Mouse (Mus musculus) kidney, embryonic 15.5 days (tissue): ENCODE measurements at regions not wholly inside any gene's neighbourhood (a gene's known extent, or its start where the extent isn't known, plus 50 kb on each side); places are given as distances from the start of the nearest gene placed in this dataset.

Experiments used
- ATAC-seq: fragments of 200-750 bp; cut with Nextera tagmentation; replicated peaks from 2 replicates; pipeline ENCODE4 v1.8.0; 2017; ENCODE audit warnings: moderate TSS enrichment; ENCODE audit not compliant: low FRiP score
- H3K27ac ChIP-seq: fragments of 300-500 bp; sonication (generic); 2 replicates; pipeline ENCODE4 v1.5.1; 2015; ENCODE audit warnings: mild to moderate bottlenecking, inconsistent platforms
- H3K27me3 ChIP-seq: fragments of 300-500 bp; sonication (generic); 2 replicates; pipeline ENCODE4 v1.6.1; 2015; ENCODE audit warnings: inconsistent platforms
- H3K36me3 ChIP-seq: fragments of 300-500 bp; sonication (generic); 2 replicates; pipeline ENCODE4 v1.6.1; 2015; ENCODE audit warnings: inconsistent platforms
- H3K4me1 ChIP-seq: fragments of 300-500 bp; sonication (generic); 2 replicates; pipeline ENCODE4 v1.6.1; 2015; ENCODE audit warnings: inconsistent platforms
- H3K4me2 ChIP-seq: fragments of 300-500 bp; sonication (generic); 2 replicates; pipeline ENCODE4 v1.6.1; 2015; ENCODE audit warnings: moderate library complexity, mild to moderate bottlenecking, inconsistent platforms
- H3K4me3 ChIP-seq: fragments of 300-500 bp; sonication (generic); replicated peaks from 2 replicates; pipeline ENCODE4 v1.5.1; 2015; ENCODE audit warnings: mild to moderate bottlenecking, inconsistent platforms
- H3K9ac ChIP-seq: fragments of 300-500 bp; sonication (generic); 2 replicates; pipeline ENCODE4 v1.6.1; 2015; ENCODE audit warnings: mild to moderate bottlenecking, inconsistent platforms
- H3K9me3 ChIP-seq: fragments of 300-500 bp; sonication (generic); replicated peaks from 2 replicates; pipeline ENCODE4 v1.6.1; 2016; ENCODE audit warnings: inconsistent platforms
- WGBS: fragments of 180-500 bp; shearing (Covaris S2); methylation state at CpG from one replicate; pipeline ENCODE4 v1.1.7; 2015; ENCODE audit warnings: mixed read lengths; 5-methylcytosine and 5-hydroxymethylcytosine counted together

DNA sequence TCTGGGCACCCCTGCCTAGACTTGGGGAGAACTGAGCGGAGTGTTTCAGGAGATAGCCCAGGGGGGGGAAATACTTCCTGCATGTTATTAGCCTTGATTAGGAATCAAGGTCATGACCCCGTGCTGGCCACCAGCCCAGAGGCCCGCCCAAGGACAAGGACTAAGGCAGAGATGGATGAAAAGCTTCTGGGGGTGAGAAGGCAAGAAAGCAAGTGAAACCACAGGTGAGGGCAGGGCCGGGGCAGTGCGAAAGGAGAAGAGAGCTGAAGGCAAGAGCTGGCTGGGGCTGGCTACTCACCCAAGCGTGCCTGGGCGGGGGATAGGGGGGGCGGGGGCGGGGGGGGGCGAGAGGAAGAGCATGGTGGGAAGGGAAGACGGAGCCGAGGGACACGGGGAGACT lies 96.0 kb upstream of the Nkx1-1 start:
- Histone ChIP-seq H3K4me2 (peak overlapping the region; percentile 28), H3K9me3 (no peaks in the 10 kb centered on the region), H3K4me1 (peaks cover 29% of the 10 kb centered on the region), H3K9ac (no peak overlapping the region), H3K4me3 (no peak overlapping the region), H3K27ac (no peak overlapping the region), H3K27me3 (peaks cover 79% of the 10 kb centered on the region), H3K36me3 (no peaks in the 10 kb centered on the region)
- WGBS = 22% methylated on average over 13 of the region's 13 CpGs
- no peak; the same call in 1 of the 2 replicates for ATAC-seq

DNA sequence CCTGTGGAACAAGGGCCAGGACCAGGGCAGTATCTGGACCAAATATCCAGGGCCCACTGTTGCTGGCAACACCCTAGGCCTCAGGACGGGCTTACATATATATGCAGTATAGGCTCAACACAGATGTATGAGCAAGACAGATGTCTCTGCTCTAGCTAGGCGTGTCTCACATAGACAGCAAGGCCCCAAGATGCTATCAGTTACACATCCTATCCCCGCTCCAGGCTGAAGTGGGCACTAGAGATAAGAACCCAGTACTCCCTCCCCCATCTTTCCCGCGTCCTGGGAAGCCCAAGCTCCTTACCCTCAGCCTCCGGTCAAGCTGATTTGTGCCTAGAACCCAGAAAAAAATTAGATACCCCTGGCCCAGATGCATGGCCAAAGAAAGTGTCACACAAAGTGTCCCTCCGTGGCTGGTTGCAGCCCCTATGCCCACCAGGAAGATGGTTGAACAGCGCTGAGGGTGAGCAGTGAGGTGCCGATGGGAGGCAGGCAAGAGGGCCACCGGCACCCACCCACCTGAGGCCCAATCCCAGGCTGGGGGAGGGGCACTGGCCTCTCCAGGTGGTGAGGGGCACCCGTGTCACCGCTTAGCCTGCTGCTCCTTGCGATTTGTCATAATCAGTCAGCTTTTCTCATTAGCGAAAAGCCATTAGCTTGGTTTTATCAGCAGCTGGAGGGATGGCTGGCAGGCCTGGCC lies 95.3 kb upstream of the Nkx1-1 start:
- ATAC-seq = peak; percentile 56
- 50% methylated on average over 14 of the region's 14 CpGs for WGBS
- no peak overlapping the region for H3K27ac ChIP-seq
- no peak overlapping the region for H3K4me3 ChIP-seq
- peaks cover 22% of the 10 kb centered on the region for H3K4me1 ChIP-seq
- no peaks in the 10 kb centered on the region for H3K36me3 ChIP-seq
- H3K9me3 ChIP-seq = no peaks in the 10 kb centered on the region
- no peak overlapping the region for H3K9ac ChIP-seq
- peaks cover 72% of the 10 kb centered on the region for H3K27me3 ChIP-seq
- H3K4me2 ChIP-seq = peak overlapping the region; percentile 28; the same call in 1 of the 2 replicates

DNA sequence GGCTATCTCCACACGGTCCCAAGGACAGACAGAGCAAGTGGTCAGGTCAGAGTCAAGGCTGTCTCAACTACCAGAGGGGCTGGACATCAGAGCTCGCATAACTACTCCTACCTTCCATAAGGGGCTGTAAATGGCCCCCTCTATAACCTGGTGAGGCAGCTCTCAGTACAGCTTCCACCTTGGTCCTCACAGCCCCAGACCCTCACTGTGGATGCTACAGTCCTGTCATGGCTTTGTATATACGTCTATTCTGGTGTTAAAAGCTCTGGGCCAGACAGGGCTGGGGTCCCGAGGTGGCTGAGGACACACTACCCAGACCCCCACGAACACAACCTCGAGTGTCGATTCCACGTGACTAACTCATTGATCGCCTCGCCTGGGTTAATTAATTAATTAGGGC lies 94.0 kb upstream of the Nkx1-1 start:
- no peak overlapping the region for H3K4me2 ChIP-seq
- H3K27me3 ChIP-seq = peaks cover 59% of the 10 kb centered on the region
- H3K9me3 ChIP-seq = no peaks in the 10 kb centered on the region
- H3K27ac ChIP-seq = no peak overlapping the region
- H3K4me1 ChIP-seq = peaks cover 20% of the 10 kb centered on the region
- H3K36me3 ChIP-seq = no peaks in the 10 kb centered on the region
- WGBS = 62% methylated on average over 10 of the region's 10 CpGs
- ATAC-seq = no peak
- no peak overlapping the region for H3K4me3 ChIP-seq
- H3K9ac ChIP-seq = no peak overlapping the region

DNA sequence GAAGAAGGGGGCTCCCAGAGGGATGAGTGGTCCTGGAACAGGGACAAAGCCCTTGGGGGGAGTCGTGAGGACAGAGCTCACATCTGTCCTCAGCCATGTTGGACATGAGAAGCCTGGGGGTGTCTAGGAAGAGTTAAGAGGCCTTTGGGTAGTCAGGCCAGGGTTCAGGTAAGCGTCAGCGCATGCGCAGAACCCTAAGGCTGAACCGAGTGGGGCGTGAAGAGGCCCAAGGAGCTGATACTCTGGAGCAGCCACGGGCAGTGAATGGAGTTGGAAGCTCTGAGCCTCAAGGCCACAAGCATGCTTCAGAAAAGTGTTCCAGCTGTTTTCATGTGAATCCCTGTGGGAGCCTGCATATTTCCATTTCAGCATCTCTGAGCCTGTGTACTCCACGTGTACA lies 93.5 kb upstream of the Nkx1-1 start:
- no peak overlapping the region for H3K4me3 ChIP-seq
- no peak overlapping the region for H3K9ac ChIP-seq
- H3K9me3 ChIP-seq = no peaks in the 10 kb centered on the region
- ATAC-seq = no peak
- peaks cover 20% of the 10 kb centered on the region for H3K4me1 ChIP-seq
- H3K4me2 ChIP-seq = no peak overlapping the region
- 76% methylated on average over 8 of the region's 8 CpGs for WGBS
- H3K36me3 ChIP-seq = no peaks in the 10 kb centered on the region
- no peak overlapping the region for H3K27ac ChIP-seq
- peaks cover 54% of the 10 kb centered on the region for H3K27me3 ChIP-seq

DNA sequence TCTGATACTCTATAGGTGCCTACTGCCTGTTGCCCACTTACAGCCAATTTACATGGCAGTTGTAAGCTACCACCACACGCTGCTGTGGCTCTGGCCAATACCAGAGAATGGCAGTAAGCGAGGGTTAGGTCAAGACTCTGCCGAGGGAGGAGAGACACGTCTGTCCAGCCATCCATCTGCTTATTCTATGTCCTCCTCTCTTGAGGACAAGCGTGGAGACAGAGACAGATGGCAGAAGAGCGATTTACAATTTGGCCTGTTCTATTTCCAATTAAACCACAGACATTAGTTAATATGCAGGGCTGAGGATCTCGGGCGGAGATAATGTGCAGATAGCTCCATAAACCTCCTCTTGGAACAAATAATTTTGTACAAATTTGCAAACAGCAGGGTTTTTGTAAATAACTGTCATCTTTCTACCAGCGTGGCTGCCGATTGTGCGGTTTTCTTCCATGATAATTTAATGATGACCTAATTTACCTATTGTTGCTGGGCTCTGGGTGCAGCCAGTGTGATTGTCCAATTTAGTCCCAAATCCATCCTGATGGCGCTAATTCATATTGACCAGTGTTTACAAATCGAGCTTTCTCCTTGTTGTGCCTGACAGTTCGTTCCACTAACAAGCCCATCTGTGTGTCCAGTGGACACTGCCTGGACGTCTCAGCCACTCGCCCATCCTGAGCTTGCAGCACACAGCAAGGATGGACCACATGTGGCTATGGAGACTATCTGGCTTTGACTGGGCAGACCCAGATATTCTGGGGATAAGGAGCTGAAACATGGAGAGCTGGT lies 88.4 kb upstream of the Nkx1-1 start:
- Histone ChIP-seq H3K9me3 (no peaks in the 10 kb centered on the region), H3K4me3 (no peak overlapping the region), H3K27ac (no peak overlapping the region), H3K9ac (no peak overlapping the region), H3K27me3 (peaks cover 43% of the 10 kb centered on the region), H3K36me3 (no peaks in the 10 kb centered on the region), H3K4me2 (no peak overlapping the region), H3K4me1 (0 out of 2 replicates have a peak, but pooled peaks cover 4% of the 10 kb centered on the region)
- 89% methylated on average over 16 of the region's 16 CpGs for WGBS
- no peak for ATAC-seq

DNA sequence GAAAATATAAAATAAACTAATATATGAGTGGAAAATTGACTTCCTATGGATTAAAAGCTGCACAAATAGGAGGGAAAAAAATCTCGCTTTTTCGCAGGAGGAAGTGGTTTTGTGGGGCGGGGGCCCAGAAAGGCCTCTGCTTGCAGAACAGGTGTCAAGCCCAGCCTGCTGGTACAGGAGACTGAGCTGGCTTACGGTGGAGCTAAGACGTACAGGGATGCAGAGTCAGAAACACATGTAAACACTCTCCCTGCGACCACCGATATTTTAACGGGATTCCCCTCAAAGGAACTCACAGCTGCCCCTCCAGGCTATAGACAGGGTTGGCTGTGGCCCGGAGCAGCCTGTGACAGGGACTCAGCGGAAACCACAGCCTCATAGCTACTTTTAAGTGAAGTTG lies 87.1 kb upstream of the Nkx1-1 start:
- no peak overlapping the region for H3K4me3 ChIP-seq
- H3K36me3 ChIP-seq = no peaks in the 10 kb centered on the region
- H3K9ac ChIP-seq = no peak overlapping the region
- no peak overlapping the region for H3K27ac ChIP-seq
- no peak for ATAC-seq
- H3K4me1 ChIP-seq = 0 out of 2 replicates have a peak, but pooled peaks cover 4% of the 10 kb centered on the region
- 69% methylated on average over 10 of the region's 10 CpGs for WGBS
- H3K27me3 ChIP-seq = peaks cover 41% of the 10 kb centered on the region
- no peak overlapping the region for H3K4me2 ChIP-seq
- H3K9me3 ChIP-seq = no peaks in the 10 kb centered on the region

DNA sequence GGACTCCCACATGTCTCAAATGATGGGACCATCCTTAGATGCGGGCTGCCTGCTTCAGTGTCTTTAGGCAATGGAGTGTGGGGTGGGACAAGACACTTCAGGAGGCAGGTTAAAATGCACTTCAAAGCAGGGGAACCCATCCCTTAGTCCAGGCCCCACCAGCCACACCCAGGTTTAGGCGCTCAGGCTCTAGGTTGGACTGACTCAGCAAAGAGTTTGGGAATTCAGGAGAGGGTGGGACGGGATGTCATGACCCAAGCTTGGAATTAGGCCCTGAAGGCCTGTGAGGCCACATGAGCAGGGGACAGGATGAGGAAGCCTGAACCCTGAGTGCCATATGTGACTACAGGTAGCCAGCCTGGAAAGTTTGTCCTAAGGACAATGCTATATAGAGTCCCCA lies 85.6 kb upstream of the Nkx1-1 start:
- Histone ChIP-seq H3K9me3 (no peaks in the 10 kb centered on the region), H3K27me3 (peaks cover 46% of the 10 kb centered on the region), H3K36me3 (no peaks in the 10 kb centered on the region), H3K27ac (no peak overlapping the region), H3K4me2 (no peak overlapping the region), H3K4me1 (0 out of 2 replicates have a peak, but pooled peaks cover 4% of the 10 kb centered on the region), H3K9ac (no peak overlapping the region), H3K4me3 (no peak overlapping the region)
- WGBS = 82% methylated on average over 3 of the region's 3 CpGs
- ATAC-seq = no peak

DNA sequence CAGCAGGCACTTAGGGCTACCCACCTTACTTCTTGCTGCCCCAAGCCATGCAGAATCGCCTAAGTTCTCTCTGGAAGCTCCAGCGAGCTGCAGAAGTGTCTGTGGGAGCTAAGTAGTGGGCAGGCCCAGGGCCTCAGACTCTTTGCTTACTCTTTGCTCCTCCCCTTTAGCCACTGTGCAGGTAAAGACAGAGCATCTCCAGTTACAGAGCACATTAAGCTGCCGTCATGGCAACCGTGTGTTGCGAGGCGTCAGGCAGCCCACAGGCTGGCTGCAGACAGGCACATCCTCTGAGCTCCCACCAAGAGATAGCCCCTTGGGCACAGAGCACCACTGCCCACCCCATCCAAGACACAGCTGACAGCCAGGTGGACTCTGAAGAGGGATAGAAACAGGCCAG lies 85.1 kb upstream of the Nkx1-1 start:
- 29% methylated on average over 6 of the region's 6 CpGs for whole genome bisulfite sequencing
- H3K36me3 ChIP-seq = no peaks in the 10 kb centered on the region
- ATAC-seq = no peak
- 0 out of 2 replicates have a peak, but pooled peaks cover 4% of the 10 kb centered on the region for H3K4me1 ChIP-seq
- H3K4me2 ChIP-seq = no peak overlapping the region
- no peak overlapping the region for H3K9ac ChIP-seq
- no peak overlapping the region for H3K27ac ChIP-seq
- no peaks in the 10 kb centered on the region for H3K9me3 ChIP-seq
- H3K27me3 ChIP-seq = peaks cover 51% of the 10 kb centered on the region
- no peak overlapping the region for H3K4me3 ChIP-seq

DNA sequence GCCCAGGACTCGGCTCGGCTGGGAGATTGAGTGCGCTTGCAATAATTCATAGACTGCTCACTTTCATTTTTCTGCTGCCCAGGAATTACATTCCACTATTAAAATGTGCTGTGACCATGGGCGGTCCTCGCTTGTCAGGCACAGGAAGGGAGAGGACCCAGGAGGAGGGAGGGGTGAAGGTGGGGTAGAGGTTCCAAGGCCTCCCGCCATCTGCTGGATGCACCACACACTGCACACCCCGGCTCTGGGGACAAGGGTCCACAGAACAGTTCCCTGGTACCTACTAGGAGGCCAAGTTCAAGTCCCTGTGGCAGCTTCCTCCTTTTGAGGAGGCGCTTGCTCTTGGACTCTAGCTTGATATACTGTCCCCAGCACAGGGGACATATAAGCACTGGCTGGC lies 83.8 kb upstream of the Nkx1-1 start:
- Histone ChIP-seq H3K27ac (no peak overlapping the region), H3K4me3 (no peak overlapping the region), H3K9ac (no peak overlapping the region), H3K36me3 (no peaks in the 10 kb centered on the region), H3K4me1 (0 out of 2 replicates have a peak, but pooled peaks cover 4% of the 10 kb centered on the region), H3K9me3 (no peaks in the 10 kb centered on the region), H3K27me3 (peaks cover 63% of the 10 kb centered on the region), H3K4me2 (no peak overlapping the region)
- no peak for ATAC-seq
- WGBS = 58% methylated on average over 8 of the region's 8 CpGs

DNA sequence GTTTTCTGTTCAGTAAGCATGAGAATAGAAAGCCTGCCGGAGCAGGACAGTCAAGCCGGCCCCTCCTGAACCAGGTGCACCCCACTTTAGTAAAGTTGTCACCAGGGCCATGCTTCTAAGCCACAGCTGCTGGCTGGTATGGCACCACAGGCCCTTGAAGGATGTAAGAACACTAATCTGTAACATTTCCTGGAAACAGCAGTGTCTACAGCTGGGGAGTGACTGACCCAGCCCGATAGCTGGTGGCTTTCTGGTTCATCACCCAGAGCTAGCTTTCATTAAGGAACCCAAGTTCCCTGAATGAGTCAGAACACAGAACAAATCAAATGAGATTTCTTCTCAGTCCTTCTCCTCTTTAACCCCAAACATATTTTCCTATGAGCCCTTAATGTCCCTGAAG lies 82.4 kb upstream of the Nkx1-1 start:
- 80% methylated on average over 3 of the region's 3 CpGs for WGBS
- 0 out of 2 replicates have a peak, but pooled peaks cover 4% of the 10 kb centered on the region for H3K4me1 ChIP-seq

DNA sequence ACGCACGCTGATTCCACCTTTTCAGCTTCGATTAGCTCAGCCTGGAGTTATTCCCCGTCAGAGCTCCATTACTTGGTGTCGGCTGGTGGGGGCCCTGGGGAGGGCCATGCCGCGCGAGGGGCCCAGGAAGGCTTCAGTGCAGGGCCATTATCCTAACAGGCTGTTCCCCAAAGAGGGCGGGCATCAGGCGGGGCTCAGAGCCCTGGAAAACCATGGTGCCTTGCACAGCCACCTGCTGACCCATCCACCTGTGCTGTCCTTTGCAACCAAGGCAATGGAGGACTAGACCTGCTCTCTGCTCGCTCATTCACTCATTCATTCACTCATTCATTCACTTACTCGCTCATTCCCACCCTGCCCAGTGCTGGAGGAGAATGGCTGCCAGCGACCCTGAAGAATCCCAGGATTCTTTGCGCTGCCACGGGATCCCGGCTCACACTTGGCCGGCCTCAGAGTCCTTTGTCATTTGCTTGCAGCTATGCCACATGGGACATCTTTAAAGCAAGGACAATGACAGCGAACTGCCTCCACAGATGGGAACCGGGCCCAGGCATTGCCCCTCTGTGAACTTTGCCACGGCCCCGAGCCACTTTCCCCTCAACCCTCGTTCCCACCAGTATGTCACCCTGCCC lies 78.6 kb upstream of the Nkx1-1 start:
- H3K9me3 ChIP-seq = no peaks in the 10 kb centered on the region
- no peak overlapping the region for H3K4me2 ChIP-seq
- no peak overlapping the region for H3K9ac ChIP-seq
- no peak for ATAC-seq
- no peaks in the 10 kb centered on the region for H3K36me3 ChIP-seq
- no peak overlapping the region for H3K4me3 ChIP-seq
- H3K4me1 ChIP-seq = no peaks in the 10 kb centered on the region
- no peak overlapping the region for H3K27ac ChIP-seq
- H3K27me3 ChIP-seq = peaks cover 90% of the 10 kb centered on the region
- WGBS = 50% methylated on average over 22 of the region's 22 CpGs

More for the DNA sequence above, 82.4 kb upstream of the Nkx1-1 start:
- no peaks in the 10 kb centered on the region for H3K36me3 ChIP-seq
- ATAC-seq = no peak
- no peak overlapping the region for H3K9ac ChIP-seq
- no peak overlapping the region for H3K4me3 ChIP-seq
- H3K4me2 ChIP-seq = no peak overlapping the region
- peaks cover 77% of the 10 kb centered on the region for H3K27me3 ChIP-seq
- H3K27ac ChIP-seq = no peak overlapping the region
- H3K9me3 ChIP-seq = no peaks in the 10 kb centered on the region
